Mouse (Mus musculus) right cerebral cortex, postnatal 10 days (tissue): ENCODE results near the gene Tgfb3.
A peak's percentile ranks its signal among the peaks of the same experiment; 100 is the strongest.

Source experiments
- DNase-seq, 2 experiments: peaks; one replicate each; pipeline ENCODE4 v3.0.0; 2021; ENCODE audit warnings: low spot score in 2 of 2

Tgfb3 gene

GRCm38 (mm10) chr12:86030932-86031331 lies 47.9 kb downstream of the Tgfb3 start:
- DNase-seq = no peak

- DNase-seq = no peak
Observed at GRCm38 (mm10) chr12:86027747-86028146, 51.1 kb downstream of the Tgfb3 start.

DNA sequence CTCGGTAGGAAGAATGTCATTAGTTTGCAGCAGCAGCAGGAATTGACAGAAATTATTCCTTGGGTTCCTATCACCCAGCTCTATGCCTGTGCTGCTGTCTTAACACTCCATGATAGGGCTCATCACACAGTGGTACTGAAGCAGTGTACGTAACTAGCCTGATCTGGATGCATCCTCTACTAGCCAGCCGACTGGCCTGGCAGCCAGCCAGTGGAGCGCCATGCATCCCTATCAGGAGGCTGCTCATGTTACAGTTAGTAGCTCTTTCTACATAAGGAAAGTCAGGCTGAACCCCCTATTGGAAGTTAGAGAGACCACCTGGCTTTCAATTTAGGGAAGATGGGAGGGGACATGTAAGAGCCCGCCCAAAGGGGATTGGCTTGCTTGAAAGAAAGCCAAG lies 51.8 kb downstream of the Tgfb3 start:
- no peak for DNase-seq

GRCm38 (mm10) chr12:86025480-86025879 lies 53.4 kb downstream of the Tgfb3 start:
- DNase-seq = no peak

GRCm38 (mm10) chr12:86024426-86024825 lies 54.4 kb downstream of the Tgfb3 start:
- no peak for DNase-seq

DNA sequence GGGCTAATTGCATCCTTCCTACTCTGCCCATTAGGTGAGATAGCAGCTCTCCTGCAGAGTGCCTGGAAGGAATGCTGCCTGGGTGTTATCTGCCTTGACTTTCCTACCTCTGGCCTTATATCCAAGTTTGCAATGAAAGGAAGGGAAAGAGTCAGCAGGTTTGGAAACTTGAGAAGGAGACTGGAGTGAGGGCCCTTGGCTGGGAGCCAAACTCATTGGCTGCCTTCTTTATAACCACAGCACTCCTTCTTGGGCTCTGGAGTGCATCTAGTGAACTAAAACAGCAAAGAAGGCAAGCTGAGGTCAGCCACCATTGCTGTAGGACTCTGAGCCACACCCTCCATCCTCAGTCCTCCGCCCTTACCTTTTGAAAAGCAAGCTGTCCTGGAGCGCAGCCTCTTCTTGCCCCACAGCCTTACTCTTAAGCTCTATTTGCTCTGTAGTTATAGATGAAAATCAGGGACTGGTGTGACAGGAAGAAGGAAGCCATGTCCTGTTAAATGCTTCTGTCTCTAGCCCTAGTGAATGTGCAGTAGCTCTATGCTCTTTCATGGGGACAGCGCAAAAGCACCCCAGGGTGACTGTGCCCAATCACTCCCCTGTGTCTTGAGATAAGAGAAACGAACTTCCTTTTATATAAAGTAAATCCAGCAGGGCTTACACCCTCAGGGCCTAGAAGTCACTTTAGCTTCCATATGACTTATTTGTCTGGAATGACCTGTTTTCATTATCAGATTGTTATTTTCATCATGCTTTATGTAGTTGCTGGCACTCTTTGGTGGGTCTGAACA lies 55.6 kb downstream of the Tgfb3 start:
- DNase-seq = peak in 1 of 2 experiments; percentile 36

DNA sequence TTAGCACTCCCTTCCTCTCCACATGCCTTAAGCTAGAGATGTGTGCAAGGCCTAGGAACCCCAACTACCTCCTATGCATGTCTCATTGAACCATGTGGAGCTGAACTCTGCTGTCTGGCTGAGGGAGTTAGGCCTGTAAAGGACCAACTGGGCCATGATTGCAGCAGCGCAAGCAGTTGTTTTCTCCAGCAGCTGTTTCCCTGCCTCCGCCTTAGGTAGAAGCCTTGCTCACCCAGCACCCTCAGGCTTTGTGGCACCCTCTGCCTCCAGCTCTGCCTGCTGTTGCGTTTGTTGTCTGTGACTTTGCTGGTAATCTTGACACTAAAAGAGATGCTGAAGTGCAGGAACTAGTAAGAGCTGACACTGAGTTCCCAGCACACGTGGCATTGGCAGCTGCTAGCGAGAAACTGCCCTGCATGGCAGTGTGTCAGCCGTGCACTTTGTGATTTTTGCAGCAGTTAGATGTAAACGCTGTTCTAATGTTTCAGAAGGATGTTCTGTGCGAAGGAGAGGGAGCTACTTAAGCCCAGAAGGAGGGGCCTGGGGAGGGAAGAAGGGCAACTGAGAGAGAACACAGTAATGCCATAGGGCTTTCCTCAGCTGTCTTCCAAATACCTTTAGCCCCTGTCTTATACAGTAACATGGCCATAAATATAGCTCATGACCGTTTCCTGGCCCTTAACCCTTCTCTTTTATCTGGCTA lies 56.4 kb downstream of the Tgfb3 start:
- no peak for DNase-seq

DNA sequence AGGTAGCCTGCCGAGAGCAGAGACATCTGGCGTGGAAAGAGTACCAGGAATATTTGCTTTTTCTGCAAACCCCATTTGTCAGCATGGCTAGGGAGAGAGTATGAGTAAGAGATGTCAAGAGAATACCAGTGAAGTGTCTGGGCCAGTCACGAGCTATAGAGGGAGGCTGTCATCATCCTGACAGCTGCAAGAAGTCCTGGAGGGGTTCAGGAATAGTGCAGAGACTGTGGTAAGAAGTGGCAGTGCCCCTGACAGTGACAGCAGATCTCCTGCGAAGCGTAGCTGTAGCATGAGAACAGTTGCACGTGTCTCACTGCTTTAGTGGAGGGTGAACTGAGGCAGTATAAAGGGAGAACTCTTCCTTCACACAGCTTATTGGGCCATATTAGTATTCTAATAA lies 57.3 kb downstream of the Tgfb3 start:
- DNase-seq = no peak

- no peak for DNase-seq
Observed at GRCm38 (mm10) chr12:86017360-86017759, 61.5 kb downstream of the Tgfb3 start.

DNA sequence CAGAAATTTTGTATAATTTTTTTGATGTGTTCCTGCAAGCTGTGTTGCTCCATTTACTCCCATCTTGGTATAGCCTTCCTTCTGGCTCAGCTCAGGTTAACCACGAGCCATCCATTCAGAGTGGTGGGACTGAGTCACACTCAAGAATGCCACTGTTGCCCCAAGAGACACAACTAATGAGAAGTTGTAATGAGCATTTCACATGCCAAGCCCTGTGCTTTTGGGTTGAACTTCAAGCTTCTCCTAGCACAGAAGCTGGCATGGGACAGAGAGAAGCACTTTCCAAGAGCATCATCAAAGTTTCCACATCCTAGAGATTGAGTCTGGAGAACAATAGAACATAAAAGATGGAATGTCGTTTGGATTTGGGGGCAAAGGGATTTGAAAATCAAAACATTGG lies 63.7 kb downstream of the Tgfb3 start:
- no peak for DNase-seq

DNA sequence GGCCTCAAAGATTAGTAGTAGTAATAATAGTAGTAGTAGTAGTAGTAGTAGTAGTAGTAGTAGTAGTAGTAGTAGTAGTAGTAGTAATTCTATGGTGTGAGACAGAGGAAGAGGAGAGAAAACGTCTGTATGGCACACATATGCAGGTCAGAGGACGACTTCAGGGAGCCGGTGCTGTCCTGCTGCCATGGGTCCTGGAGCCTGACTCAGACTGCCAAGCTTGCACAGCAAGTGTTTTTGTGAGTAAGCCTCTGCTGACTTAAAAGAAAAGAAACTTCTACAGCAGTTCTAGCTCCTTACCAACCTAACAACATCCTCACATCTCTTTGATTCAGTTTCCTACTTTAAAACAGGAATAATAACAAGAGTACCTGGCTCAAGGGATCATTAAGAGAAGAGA lies 64.2 kb downstream of the Tgfb3 start:
- no peak for DNase-seq

GRCm38 (mm10) chr12:86014174-86014573 lies 64.7 kb downstream of the Tgfb3 start:
- no peak for DNase-seq

- DNase-seq = no peak
Observed at GRCm38 (mm10) chr12:86012195-86012594, 66.6 kb downstream of the Tgfb3 start.

- DNase-seq = no peak
Observed at GRCm38 (mm10) chr12:86010656-86011055, 68.2 kb downstream of the Tgfb3 start.

- DNase-seq = peak; percentile 36 to 43
Observed at GRCm38 (mm10) chr12:86007377-86007776, 71.5 kb downstream of the Tgfb3 start.
